In genomic region chrX:74254153-74254887, GRCm38 (mm10) we compare ENCODE assay signal across 8 mouse cellular contexts. TPM values are rescaled to one million over a fixed set of nuclear protein-coding genes. Genes with fewer than 3 reads are reported as not detected.
DNase-seq lines count a peak whose midpoint lies in the region; ATAC-seq and TF ChIP-seq lines count a peak whose summit lies in the region.

Emd (plus strand) TSS chrX:74254687.

- ATAC-seq in embryonic facial prominence, embryonic 14.5 days (ENCODE audit: low read depth), result peak; percentile 98
- ATAC-seq in monocyte, adult 5-6 weeks (replicated peaks; ENCODE audit: insufficient number of reproducible peaks, low FRiP score, low TSS enrichment, poor library complexity, severe bottlenecking), result peak; percentile 88

- peak within 1 kb of the TSS; percentile 84 for H3K9ac ChIP-seq in embryonic facial prominence, embryonic 14.5 days (ENCODE audit: low read depth, low read length)
- H3K9ac ChIP-seq in heart, adult 2 months (ENCODE audit: low read depth, low read length), result peak within 1 kb of the TSS; percentile 91

- TF ChIP-seq CTCF in heart, adult 2 months (IDR thresholded peaks at IDR 0.05), result no peak

- no peaks in the 10 kb centered on the region for H3K4me1 ChIP-seq in embryonic facial prominence, embryonic 14.5 days (ENCODE audit: control insufficient read depth, insufficient read depth, low read length)
- H3K4me1 ChIP-seq in heart, adult 2 months (ENCODE audit: control insufficient read depth, insufficient read depth, low read length), result peaks cover 4% of the 10 kb centered on the region; the same call in 1 of the 2 replicates

- DNase-seq in 3T3-L1 (ENCODE audit: low read depth, low spot score) (peak; percentile 98), liver (peak; percentile 90)
- DNase-seq in adrenal gland, postnatal 4 days (ENCODE audit: low spot score in 2 of 2), result peak; percentile 49 to 61
- DNase-seq in embryonic facial prominence, embryonic 14.5 days (ENCODE audit: low spot score), result peak; percentile 97
- DNase-seq in heart, adult 2 months, result peak; percentile 86 to 94
- peak; percentile 95 for DNase-seq in kidney, adult 9 months
- DNase-seq in spleen, postnatal 4 days (ENCODE audit: low spot score in 2 of 2), result peak; percentile 86 to 90

- no peaks in the 10 kb centered on the region for H3K27me3 ChIP-seq in embryonic facial prominence, embryonic 14.5 days (replicated peaks; ENCODE audit: control insufficient read depth, insufficient read depth, low read length)
- H3K27me3 ChIP-seq in heart, adult 2 months (ENCODE audit: control insufficient read depth, insufficient read depth, low read length), result no peaks in the 10 kb centered on the region

- 31% methylated on average over 25 of the region's 39 CpGs for WGBS in embryonic facial prominence, embryonic 14.5 days
- 24% methylated on average over 39 of the region's 39 CpGs for WGBS in heart, adult 2 months

- peak within 1 kb of the TSS; percentile 58 for H3K4me3 ChIP-seq in embryonic facial prominence, embryonic 14.5 days (ENCODE audit: low read depth, low read length)
- H3K4me3 ChIP-seq in heart, adult 2 months, result peak within 1 kb of the TSS; percentile 64

- intact Hi-C loops in heart, adult 2 months (cut with DNase I), result no loop called here

- peak within 1 kb of the TSS; percentile 64 for H3K4me2 ChIP-seq in embryonic facial prominence, embryonic 14.5 days (ENCODE audit: low read depth, low read length)

- no peaks in the 10 kb centered on the region for H3K79me2 ChIP-seq in heart, adult 2 months (replicated peaks; ENCODE audit: control insufficient read depth, insufficient read depth, low read length)

- peak; percentile 84 for TF ChIP-seq POLR2A in heart, adult 2 months (IDR thresholded peaks at IDR 0.05; ENCODE audit: insufficient read depth, low read depth, low read length)

- peak within 1 kb of the TSS; percentile 93 for H3K27ac ChIP-seq in embryonic facial prominence, embryonic 14.5 days (replicated peaks; ENCODE audit: low read depth, low read length)
- H3K27ac ChIP-seq in heart, adult 2 months, result peak within 1 kb of the TSS; percentile 85

- 0 out of 2 replicates have a peak, but pooled peaks cover 22% of the 10 kb centered on the region for H3K36me3 ChIP-seq in embryonic facial prominence, embryonic 14.5 days (ENCODE audit: control insufficient read depth, insufficient read depth, low read length)
- no peaks in the 10 kb centered on the region for H3K36me3 ChIP-seq in heart, adult 2 months (ENCODE audit: control insufficient read depth, insufficient read depth, low read length)

- H3K9me3 ChIP-seq in embryonic facial prominence, embryonic 14.5 days (ENCODE audit: control insufficient read depth, low read length), result no peaks in the 10 kb centered on the region

- TF ChIP-seq EP300 in heart, adult 2 months (IDR thresholded peaks at IDR 0.05; ENCODE audit: insufficient read depth, low read depth, low read length), result 0 out of 2 replicates have a peak, but pooled peaks have one; percentile 33

RNA-seq across cellular contexts. Expression of gene Emd, which starts in this region (rescaled TPM):
- 10 to 100 TPM; 46.9 to 51.7 TPM for total RNA-seq in adrenal gland, postnatal 4 days (2021)
- polyA plus RNA-seq in embryonic facial prominence, embryonic 14.5 days (2014; fragmentation: Nextera tagmentation; extraction: Ambion mirVana), result 26.1 and 26.9 TPM in 2 replicates
- 10 to 100 TPM; 33.8 to 37.6 TPM for total RNA-seq in heart, adult 2 months (2021)
- polyA plus RNA-seq in heart, adult 2 months (2012; rRNA removed), result 49.5 and 75.7 TPM in 2 replicates
- 85.3 to 98.0 TPM (median 91.4 TPM) in 3 replicates for total RNA-seq in monocyte, adult 5-6 weeks (2017)

Comparison
In these comparisons a context has a peak if more than half of its experiments do, and no peak if none do; other contexts are left out.
1. Peak in every context shown above with its lines: DNase-seq, ATAC-seq, H3K4me3 ChIP-seq and H3K27ac ChIP-seq.